Mouse (Mus musculus) C2C12 (cell line): Measurements from ENCODE around the gene Sprr2a3. TPM values are rescaled to one million over a fixed set of nuclear protein-coding genes. Genes with fewer than 3 reads are reported as not detected.

Source experiments
- H3K27me3 ChIP-seq: one replicate; pipeline ENCODE4 v1.6.1; 2011; ENCODE audit not compliant: control insufficient read depth, insufficient read depth, insufficient read length
- H3K36me3 ChIP-seq: one replicate; pipeline ENCODE4 v1.6.1; 2011; ENCODE audit not compliant: control insufficient read depth, insufficient read depth
- H3K4me3 ChIP-seq: one replicate; pipeline ENCODE4 v1.5.1; 2011; ENCODE audit warnings: mild to moderate bottlenecking, control low read depth; ENCODE audit not compliant: poor library complexity, insufficient read depth, severe bottlenecking
- H3K79me2 ChIP-seq: one replicate; pipeline ENCODE4 v1.6.1; 2011; ENCODE audit not compliant: control insufficient read depth, insufficient read depth
- H3K79me3 ChIP-seq: one replicate; pipeline ENCODE4 v1.6.1; 2011; ENCODE audit warnings: low read depth, control low read depth
- H3ac ChIP-seq: one replicate; pipeline ENCODE3; 2011; ENCODE audit warnings: low read depth; ENCODE audit not compliant: control insufficient read depth, insufficient read length
- CEBPB ChIP-seq: IDR thresholded peaks from one replicate; pipeline ENCODE4 v1.6.1; 2011; ENCODE audit warnings: low read depth, mild to moderate bottlenecking, control low read depth, moderate library complexity
- CTCF ChIP-seq: IDR thresholded peaks from one replicate; pipeline ENCODE4 v1.5.1; 2011; ENCODE audit not compliant: control insufficient read depth, insufficient read depth, insufficient read length
- FOSL1 ChIP-seq: IDR thresholded peaks from one replicate; pipeline ENCODE4 v1.8.0; 2011; ENCODE audit warnings: mild to moderate bottlenecking, low read length; ENCODE audit not compliant: poor library complexity, insufficient read depth, severe bottlenecking
- MAX ChIP-seq: IDR thresholded peaks from one replicate; pipeline ENCODE4 v1.6.1; 2011; ENCODE audit warnings: mild to moderate bottlenecking, control low read depth
- MYOD1 ChIP-seq: IDR thresholded peaks from one replicate; pipeline ENCODE4 v1.6.1; 2011; ENCODE audit warnings: low read depth; ENCODE audit not compliant: control insufficient read depth, insufficient read length
- MYOG ChIP-seq: IDR thresholded peaks from one replicate; pipeline ENCODE4 v1.6.1; 2011; ENCODE audit not compliant: control insufficient read depth, insufficient read length; ENCODE audit errors: extremely low read depth
- USF1 ChIP-seq: IDR thresholded peaks from one replicate; pipeline ENCODE4 v1.6.1; 2011; ENCODE audit warnings: low read depth, mild to moderate bottlenecking, control low read depth, moderate library complexity
- polyA plus RNA-seq: library from polyadenylated mRNA; unstranded; fragments of >200 nt; fragmentation: generic; extraction: Trizol; gene quantifications from one replicate; pipeline ENCODE4 v1.2.1, GENCODE M21; 2012; ENCODE audit warnings: missing spikeins

The Sprr2a3 gene
- polyA plus RNA-seq, 1 experiment = 0.13 TPM

DNA sequence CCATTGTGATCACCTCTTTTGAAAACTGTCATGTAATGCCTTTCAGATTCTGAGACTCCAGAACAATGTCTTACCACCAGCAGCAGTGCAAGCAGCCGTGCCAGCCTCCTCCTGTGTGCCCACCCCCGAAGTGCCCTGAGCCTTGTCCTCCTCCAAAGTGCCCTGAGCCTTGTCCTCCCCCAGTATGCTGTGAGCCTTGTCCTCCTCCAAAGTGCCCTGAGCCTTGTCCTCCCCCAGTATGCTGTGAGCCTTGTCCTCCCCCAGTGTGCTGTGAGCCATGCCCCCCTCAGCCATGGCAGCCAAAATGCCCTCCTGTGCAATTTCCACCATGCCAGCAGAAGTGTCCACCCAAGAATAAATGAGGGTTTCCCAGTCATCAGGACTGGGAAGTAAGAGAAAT lies 32.2 kb downstream of the Sprr2a3 start:
- Histone ChIP-seq H3K79me2 (no peaks in the 10 kb centered on the region), H3K4me3 (no peak overlapping the region), H3K79me3 (no peaks in the 10 kb centered on the region), H3ac (no peak overlapping the region), H3K27me3 (no peaks in the 10 kb centered on the region), H3K36me3 (no peaks in the 10 kb centered on the region)
- TF ChIP-seq USF1 (no peak), CEBPB (no peak), CTCF (no peak), MYOG (no peak), MYOD1 (no peak), FOSL1 (no peak), MAX (no peak)

- no peaks in the 10 kb centered on the region for H3K79me3 ChIP-seq
- no peak overlapping the region for H3K4me3 ChIP-seq
- no peaks in the 10 kb centered on the region for H3K79me2 ChIP-seq
- H3ac ChIP-seq = no peak overlapping the region
- no peaks in the 10 kb centered on the region for H3K27me3 ChIP-seq
- H3K36me3 ChIP-seq = no peaks in the 10 kb centered on the region
- no peak for TF ChIP-seq MYOD1
- no peak for TF ChIP-seq CTCF
- no peak for TF ChIP-seq MYOG
- TF ChIP-seq FOSL1 = no peak
- no peak for TF ChIP-seq CEBPB
- TF ChIP-seq MAX = no peak
Measured at GRCm38 (mm10) chr3:92336278-92336677, 51.1 kb downstream of the Sprr2a3 start.

- Histone ChIP-seq H3K36me3 (no peaks in the 10 kb centered on the region), H3K79me2 (no peaks in the 10 kb centered on the region), H3K4me3 (no peak within 1 kb of the TSS), H3ac (no peak within 1 kb of the TSS), H3K79me3 (no peaks in the 10 kb centered on the region), H3K27me3 (no peaks in the 10 kb centered on the region)
- TF ChIP-seq MAX = no peak
Measured at GRCm38 (mm10) chr3:92338840-92339239, 53.6 kb downstream of the Sprr2a3 start, which contains the start of gene Sprr2d. Gene Sprr2d (plus strand): TSS chr3:92339140.

Other genes with a start within 250 kb of the Sprr2a3 start
- 6.9 TPM for gene Lor, start 202.3 kb upstream of the Sprr2a3 start, polyA plus RNA-seq
- gene Prr9, start 161.5 kb upstream of the Sprr2a3 start, polyA plus RNA-seq = 19.7 TPM
- gene Lelp1, start 142.7 kb upstream of the Sprr2a3 start, polyA plus RNA-seq = 0.13 TPM
- 0.06 TPM for gene Sprr2a1, start 69.6 kb upstream of the Sprr2a3 start, polyA plus RNA-seq
- gene Sprr2a2, start 69.5 kb upstream of the Sprr2a3 start, polyA plus RNA-seq = 2.6 TPM
- 0.11 TPM for gene Sprr2b, start 31.2 kb downstream of the Sprr2a3 start, polyA plus RNA-seq
- not detected for gene Sprr2d, start 53.7 kb downstream of the Sprr2a3 start, polyA plus RNA-seq
- 0.06 TPM for gene Sprr2e, start 66.7 kb downstream of the Sprr2a3 start, polyA plus RNA-seq
- not detected for gene Sprr2f, start 79.8 kb downstream of the Sprr2a3 start, polyA plus RNA-seq
- 1.8 TPM for gene Sprr2h, start 100.3 kb downstream of the Sprr2a3 start, polyA plus RNA-seq
- not detected for gene Sprr2i, start 122.6 kb downstream of the Sprr2a3 start, polyA plus RNA-seq
- gene Sprr2j-ps, start 132.7 kb downstream of the Sprr2a3 start, polyA plus RNA-seq = 0.16 TPM
- 8.5 TPM for gene Gm9774, start 144.0 kb downstream of the Sprr2a3 start, polyA plus RNA-seq
- 4.0 TPM for gene Sprr2k, start 147.2 kb downstream of the Sprr2a3 start, polyA plus RNA-seq
- gene Sprr1b, start 153.4 kb downstream of the Sprr2a3 start, polyA plus RNA-seq = 0.46 TPM
- not detected for gene Sprr3, start 173.3 kb downstream of the Sprr2a3 start, polyA plus RNA-seq
- gene Sprr1a, start 200.5 kb downstream of the Sprr2a3 start, polyA plus RNA-seq = 23.8 TPM
- gene Sprr4, start 215.1 kb downstream of the Sprr2a3 start, polyA plus RNA-seq = not detected
- gene 2310046K23Rik, start 249.1 kb downstream of the Sprr2a3 start, polyA plus RNA-seq = not detected